Mouse (Mus musculus): ENCODE measurements at regions not wholly inside any gene's neighbourhood (a gene's known extent, or its start where the extent isn't known, plus 50 kb on each side); places are given as distances from the start of the nearest gene placed in this dataset.
"Not testable (repeated sequence)": the region's sequence is repeated elsewhere in the genome, so short reads cannot be mapped to it uniquely, and the experiment has no call there.

- no peak for DNase-seq (ENCODE audit: low spot score in 2 of 2)
These were observed 853.1 kb upstream of the Pou3f2 start for GRCm38 (mm10) chr4:23341240-23341639.

GRCm38 (mm10) chr4:23338481-23338880 lies 850.3 kb upstream of the Pou3f2 start:
- no peak for DNase-seq (ENCODE audit: low spot score in 2 of 2)

GRCm38 (mm10) chr4:23300617-23301016 lies 812.5 kb upstream of the Pou3f2 start:
- DNase-seq (ENCODE audit: low spot score in 2 of 2), result no peak

- no peak for DNase-seq (ENCODE audit: low spot score in 2 of 2)
These were observed 791.9 kb upstream of the Pou3f2 start for GRCm38 (mm10) chr4:23280087-23280486.

- DNase-seq (ENCODE audit: low spot score in 2 of 2), result no peak
These were observed 787.0 kb upstream of the Pou3f2 start for GRCm38 (mm10) chr4:23275203-23275602.

GRCm38 (mm10) chr4:23271947-23272346 lies 783.8 kb upstream of the Pou3f2 start:
- no peak for DNase-seq (ENCODE audit: low spot score in 2 of 2)

- DNase-seq (ENCODE audit: low spot score in 2 of 2), result no peak
These were observed 772.2 kb upstream of the Pou3f2 start for GRCm38 (mm10) chr4:23260371-23260770.

GRCm38 (mm10) chr4:23234960-23235359 lies 746.8 kb upstream of the Pou3f2 start:
- no peak for DNase-seq (ENCODE audit: low spot score in 2 of 2)

- DNase-seq (ENCODE audit: low spot score in 2 of 2), result not testable (repeated sequence)
These were observed 706.6 kb upstream of the Pou3f2 start for GRCm38 (mm10) chr4:23194756-23195155.

GRCm38 (mm10) chr4:23193384-23194135 lies 705.4 kb upstream of the Pou3f2 start:
- no peak for DNase-seq (ENCODE audit: low spot score in 2 of 2)

GRCm38 (mm10) chr4:23173811-23174210 lies 685.6 kb upstream of the Pou3f2 start:
- no peak for DNase-seq (ENCODE audit: low spot score in 2 of 2)

- DNase-seq (ENCODE audit: low spot score in 2 of 2), result no peak
These were observed 685.2 kb upstream of the Pou3f2 start for GRCm38 (mm10) chr4:23173330-23173729.

- DNase-seq (ENCODE audit: low spot score in 2 of 2), result no peak
These were observed 660.1 kb upstream of the Pou3f2 start for GRCm38 (mm10) chr4:23148097-23148849.

- DNase-seq (ENCODE audit: low spot score in 2 of 2), result no peak
These were observed 645.2 kb upstream of the Pou3f2 start for GRCm38 (mm10) chr4:23133386-23133785.

- DNase-seq (ENCODE audit: low spot score in 2 of 2), result not testable (repeated sequence)
These were observed 613.3 kb upstream of the Pou3f2 start for GRCm38 (mm10) chr4:23101452-23101851.

GRCm38 (mm10) chr4:23079521-23079920 lies 591.4 kb upstream of the Pou3f2 start:
- DNase-seq (ENCODE audit: low spot score in 2 of 2), result no peak

GRCm38 (mm10) chr4:23077603-23078002 lies 589.4 kb upstream of the Pou3f2 start:
- no peak for DNase-seq (ENCODE audit: low spot score in 2 of 2)

GRCm38 (mm10) chr4:23050701-23051317 lies 562.6 kb upstream of the Pou3f2 start:
- no peak for DNase-seq (ENCODE audit: low spot score in 2 of 2)

- DNase-seq (ENCODE audit: low spot score in 2 of 2), result no peak
These were observed 549.6 kb upstream of the Pou3f2 start for GRCm38 (mm10) chr4:23037784-23038183.

GRCm38 (mm10) chr4:23031271-23031670 lies 543.1 kb upstream of the Pou3f2 start:
- DNase-seq (ENCODE audit: low spot score in 2 of 2), result no peak

- no peak for DNase-seq (ENCODE audit: low spot score in 2 of 2)
These were observed 534.0 kb upstream of the Pou3f2 start for GRCm38 (mm10) chr4:23022177-23022576.

GRCm38 (mm10) chr4:23010346-23010745 lies 522.2 kb upstream of the Pou3f2 start:
- DNase-seq (ENCODE audit: low spot score in 2 of 2), result no peak
